Mouse (Mus musculus) lung, embryonic 14.5 days (tissue): ENCODE results near the gene Gm20489. TPM values are rescaled to one million over a fixed set of nuclear protein-coding genes. Genes with fewer than 3 reads are reported as not detected.
A peak's percentile ranks its signal among the peaks of the same experiment; 100 is the strongest.

ENCODE experiments used
- ATAC-seq: fragments of 200-750 bp; cut with Nextera tagmentation; 2 replicates; pipeline ENCODE4 v1.8.0; 2017; ENCODE audit warnings: mild to moderate bottlenecking, moderate TSS enrichment, moderate library complexity; ENCODE audit not compliant: insufficient read depth
- DNase-seq: peaks from one replicate; pipeline ENCODE4 v3.0.0-alpha.2; 2015
- H3K27ac ChIP-seq: fragments of 300-500 bp; sonication (generic); 2 replicates; pipeline ENCODE4 v1.5.1; 2014; ENCODE audit warnings: low read depth, mild to moderate bottlenecking, moderate library complexity
- H3K27me3 ChIP-seq: fragments of 300-500 bp; sonication (generic); 2 replicates; pipeline ENCODE4 v1.6.1; 2014; ENCODE audit warnings: low read length, control low read depth; ENCODE audit not compliant: insufficient read depth
- H3K36me3 ChIP-seq: fragments of 300-500 bp; sonication (generic); 2 replicates; pipeline ENCODE4 v1.6.1; 2014; ENCODE audit warnings: control low read depth; ENCODE audit not compliant: insufficient read depth
- H3K4me1 ChIP-seq: fragments of 300-500 bp; sonication (generic); 2 replicates; pipeline ENCODE4 v1.6.1; 2014; ENCODE audit warnings: antibody characterized with exemption, control low read depth; ENCODE audit not compliant: insufficient read depth
- H3K4me2 ChIP-seq: fragments of 300-500 bp; sonication (generic); 2 replicates; pipeline ENCODE4 v1.6.1; 2014; ENCODE audit warnings: mild to moderate bottlenecking
- H3K4me3 ChIP-seq: fragments of 300-500 bp; sonication (generic); 2 replicates; pipeline ENCODE4 v1.5.1; 2014; ENCODE audit warnings: low read depth, low read length
- H3K9ac ChIP-seq: fragments of 300-500 bp; sonication (generic); 2 replicates; pipeline ENCODE4 v1.6.1; 2014
- H3K9me3 ChIP-seq: fragments of 300-500 bp; sonication (generic); 2 replicates; pipeline ENCODE4 v1.6.1; 2016; ENCODE audit warnings: low read depth, low read length, control low read depth
- CTCF ChIP-seq: IDR thresholded peaks from 2 replicates; pipeline ENCODE4 v1.5.1; 2016; ENCODE audit warnings: antibody characterized with exemption, low read depth
- WGBS: fragments of 180-500 bp; shearing (Covaris S2); extraction: QIAGEN DNeasy Blood & Tissue Kit; methylation state at CpG from one replicate; pipeline ENCODE4 v1.1.7; 2014; 5-methylcytosine and 5-hydroxymethylcytosine counted together
- polyA plus RNA-seq: library from polyadenylated mRNA; unstranded; fragments of >200 nt; fragmentation: Nextera tagmentation; extraction: Ambion mirVana; gene quantifications from 2 replicates; pipeline ENCODE4 v1.2.1, GENCODE M21; 2014

Gm20489 gene
- polyA plus RNA-seq, 1 experiment from 2014 or later = not detected

- TF ChIP-seq CTCF = no peak
- peak; percentile 92 for DNase-seq
- Histone ChIP-seq H3K27me3 (no peaks in the 10 kb centered on the region), H3K9me3 (no peaks in the 10 kb centered on the region), H3K27ac (peak within 1 kb of the TSS; percentile 42; the same call in 1 of the 2 replicates), H3K9ac (peak within 1 kb of the TSS; percentile 59), H3K36me3 (no peaks in the 10 kb centered on the region), H3K4me1 (no peaks in the 10 kb centered on the region), H3K4me3 (peak within 1 kb of the TSS; percentile 53), H3K4me2 (peak within 1 kb of the TSS; percentile 62)
- WGBS = 12% methylated on average over 55 of the region's 55 CpGs
- ATAC-seq = peak; percentile 98
Measured at GRCm38 (mm10) chrX:101221834-101222795, 46.7 kb downstream of the Gm20489 start, which contains the start of gene Snx12. TSS of gene Snx12 (minus strand) at chrX:101222563.

Other genes with a start within 250 kb of the Gm20489 start
- 0.05 and 0.45 TPM in 2 replicates for gene Tex11, start 209.4 kb downstream of the Gm20489 start, polyA plus RNA-seq
- 0.81 and 1.2 TPM in 2 replicates for gene Slc7a3, start 183.0 kb downstream of the Gm20489 start, polyA plus RNA-seq
- 50.4 and 55.1 TPM in 2 replicates for gene Snx12, start 46.5 kb downstream of the Gm20489 start, polyA plus RNA-seq
- 2.5 and 3.1 TPM in 2 replicates for gene Foxo4, start 14.5 kb downstream of the Gm20489 start, polyA plus RNA-seq
- not detected in 2 replicates for gene Gm614, start 5.0 kb downstream of the Gm20489 start, polyA plus RNA-seq
- gene Il2rg, start 768 bp downstream of the Gm20489 start, polyA plus RNA-seq = 17.1 and 17.9 TPM in 2 replicates
- gene Med12, start 5.0 kb upstream of the Gm20489 start, polyA plus RNA-seq = 44.2 and 50.6 TPM in 2 replicates
- 9.6 and 10.6 TPM in 2 replicates for gene Nlgn3, start 30.1 kb upstream of the Gm20489 start, polyA plus RNA-seq
- 0.67 and 0.83 TPM in 2 replicates for gene Gjb1, start 107.4 kb upstream of the Gm20489 start, polyA plus RNA-seq
- 26.2 and 29.8 TPM in 2 replicates for gene Zmym3, start 151.8 kb upstream of the Gm20489 start, polyA plus RNA-seq
- 452 and 463 TPM in 2 replicates for gene Nono, start 160.3 kb upstream of the Gm20489 start, polyA plus RNA-seq
- gene Itgb1bp2, start 180.1 kb upstream of the Gm20489 start, polyA plus RNA-seq = 1.6 and 3.9 TPM in 2 replicates